Comparison of ENCODE assay signal across 9 mouse cellular contexts in the genomic region with DNA sequence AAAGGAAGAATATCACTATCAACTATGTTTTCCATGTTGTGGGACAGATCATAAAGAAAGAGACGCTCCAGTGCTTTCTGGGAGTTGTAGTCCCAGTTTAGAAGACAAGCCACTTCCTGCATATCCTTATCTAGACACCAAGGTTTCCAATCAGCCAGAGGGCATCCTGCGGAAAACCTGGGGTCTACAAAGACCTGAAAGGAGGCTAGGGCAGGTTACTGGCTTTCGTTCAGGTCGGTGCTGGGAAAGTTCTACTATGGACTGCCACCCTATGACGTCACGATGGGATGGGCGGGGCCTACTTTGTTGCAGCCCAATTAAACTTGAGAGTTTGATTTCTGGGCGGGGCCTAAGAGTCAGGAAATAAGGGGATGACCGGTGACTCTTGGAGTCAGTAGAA. TPM values are rescaled to one million over a fixed set of nuclear protein-coding genes. Genes with fewer than 3 reads are reported as not detected.
DNase-seq lines count a peak whose midpoint lies in the region; ATAC-seq and TF ChIP-seq lines count a peak whose summit lies in the region.
"Had no signal": no experiment of that assay in that cellular context is flagged by ENCODE, and none has a peak within 500 bp of the region (broad histone marks: within the 10 kb centered on the region; RNA-seq: fewer than 3 reads in every experiment).

Gene Izumo1, plus strand, starts transcription at position 369 of the 400 bp plus-strand sequence.

- H3K36me3 ChIP-seq in hindbrain, embryonic 11.5 days (ENCODE audit: control insufficient read depth, insufficient read depth, low read length) = no peaks in the 10 kb centered on the region
- H3K36me3 ChIP-seq in hindbrain, embryonic 13.5 days = no peaks in the 10 kb centered on the region
- H3K36me3 ChIP-seq in E14TG2a.4 (ENCODE audit: insufficient read depth, low read length) = no peaks in the 10 kb centered on the region
- no peaks in the 10 kb centered on the region for H3K36me3 ChIP-seq in liver, postnatal 0 days (replicated peaks; ENCODE audit: insufficient read depth, low read length)
- no peaks in the 10 kb centered on the region for H3K36me3 ChIP-seq in forebrain, embryonic 12.5 days (replicated peaks)

- H3K9ac ChIP-seq in hindbrain, embryonic 11.5 days (ENCODE audit: low read depth, low read length) = no peak within 1 kb of the TSS
- H3K9ac ChIP-seq in hindbrain, embryonic 13.5 days = no peak within 1 kb of the TSS
- no peak within 1 kb of the TSS for H3K9ac ChIP-seq in liver, postnatal 0 days (replicated peaks)
- H3K9ac ChIP-seq in forebrain, embryonic 12.5 days = no peak within 1 kb of the TSS

- no peak within 1 kb of the TSS for H3K4me3 ChIP-seq in hindbrain, embryonic 11.5 days (ENCODE audit: low read depth, low read length)
- H3K4me3 ChIP-seq in hindbrain, embryonic 13.5 days = no peak within 1 kb of the TSS
- H3K4me3 ChIP-seq in E14TG2a.4 (replicated peaks; ENCODE audit: low read length) = peak within 1 kb of the TSS; percentile 46
- H3K4me3 ChIP-seq in liver, postnatal 0 days (ENCODE audit: low read depth, low read length) = no peak within 1 kb of the TSS
- no peak within 1 kb of the TSS for H3K4me3 ChIP-seq in forebrain, embryonic 12.5 days (replicated peaks)

- TF ChIP-seq EP300 in liver, postnatal 0 days (IDR thresholded peaks at IDR 0.05; ENCODE audit: low read depth) = no peak

- H3K9me3 ChIP-seq in hindbrain, embryonic 11.5 days (ENCODE audit: control insufficient read depth, low read length) = no peaks in the 10 kb centered on the region
- no peaks in the 10 kb centered on the region for H3K9me3 ChIP-seq in hindbrain, embryonic 13.5 days
- no peaks in the 10 kb centered on the region for H3K9me3 ChIP-seq in E14TG2a.4 (ENCODE audit: low read length)
- H3K9me3 ChIP-seq in liver, postnatal 0 days (ENCODE audit: low read length) = no peaks in the 10 kb centered on the region
- no peaks in the 10 kb centered on the region for H3K9me3 ChIP-seq in forebrain, embryonic 12.5 days

- ATAC-seq in hindbrain, embryonic 11.5 days (ENCODE audit: low FRiP score) = no peak
- no peak for ATAC-seq in hindbrain, embryonic 13.5 days (ENCODE audit: low FRiP score)
- ATAC-seq in liver, postnatal 0 days = peak; percentile 29; the same call in 1 of the 2 replicates
- ATAC-seq in forebrain, embryonic 12.5 days (ENCODE audit: low FRiP score) = no peak

- peaks cover 12% of the 10 kb centered on the region for H3K27me3 ChIP-seq in hindbrain, embryonic 11.5 days (ENCODE audit: control insufficient read depth, insufficient read depth, low read length)
- peaks cover 47% of the 10 kb centered on the region for H3K27me3 ChIP-seq in hindbrain, embryonic 13.5 days
- peaks cover 77% of the 10 kb centered on the region for H3K27me3 ChIP-seq in E14TG2a.4 (ENCODE audit: insufficient read depth, low read length)
- H3K27me3 ChIP-seq in liver, postnatal 0 days (ENCODE audit: insufficient read depth, low read length) = peaks cover 19% of the 10 kb centered on the region
- H3K27me3 ChIP-seq in forebrain, embryonic 12.5 days = peaks cover 51% of the 10 kb centered on the region

- no peak for TF ChIP-seq CTCF in E14TG2a.4 (conservative IDR thresholded peaks at IDR 0.05; ENCODE audit: low read length)
- TF ChIP-seq CTCF in liver, postnatal 0 days (IDR thresholded peaks at IDR 0.05; ENCODE audit: low read depth) = no peak

- DNase-seq in hindbrain, embryonic 11.5 days (ENCODE audit: low spot score) = peak; percentile 33
- DNase-seq in embryo, embryonic 10.5 days (ENCODE audit: low spot score) = peak; percentile 65
- peak; percentile 61 for DNase-seq in liver, postnatal 0 days
- DNase-seq in left cerebral cortex, adult 18-20 months (ENCODE audit: low spot score in 2 of 2) = no peak
- DNase-seq in layer of hippocampus, postnatal 36 days = no peak

- 38% methylated on average over 9 of the region's 9 CpGs for WGBS in hindbrain, embryonic 11.5 days
- 32% methylated on average over 9 of the region's 9 CpGs for WGBS in hindbrain, embryonic 13.5 days
- 27% methylated on average over 9 of the region's 9 CpGs for WGBS in liver, postnatal 0 days (ENCODE audit: insufficient replicate concordance)
- 32% methylated on average over 9 of the region's 9 CpGs for WGBS in forebrain, embryonic 12.5 days

- H3K4me1 ChIP-seq in hindbrain, embryonic 11.5 days (replicated peaks; ENCODE audit: control insufficient read depth, insufficient read depth, low read length) = no peaks in the 10 kb centered on the region; the same call in 1 of the 2 replicates
- peaks cover 8% of the 10 kb centered on the region for H3K4me1 ChIP-seq in hindbrain, embryonic 13.5 days (replicated peaks)
- H3K4me1 ChIP-seq in E14TG2a.4 (replicated peaks; ENCODE audit: low read depth, low read length) = peaks cover 32% of the 10 kb centered on the region
- H3K4me1 ChIP-seq in liver, postnatal 0 days (ENCODE audit: insufficient read depth) = peaks cover 5% of the 10 kb centered on the region
- H3K4me1 ChIP-seq in forebrain, embryonic 12.5 days = peaks cover 4% of the 10 kb centered on the region; the same call in 1 of the 2 replicates

- H3K4me2 ChIP-seq in hindbrain, embryonic 11.5 days (replicated peaks; ENCODE audit: low read depth, low read length) = no peak within 1 kb of the TSS
- H3K4me2 ChIP-seq in hindbrain, embryonic 13.5 days = no peak within 1 kb of the TSS
- H3K4me2 ChIP-seq in liver, postnatal 0 days (ENCODE audit: low read depth, low read length) = peak within 1 kb of the TSS; percentile 32; the same call in 1 of the 2 replicates
- H3K4me2 ChIP-seq in forebrain, embryonic 12.5 days = no peak within 1 kb of the TSS

- no peak within 1 kb of the TSS for H3K27ac ChIP-seq in hindbrain, embryonic 11.5 days (ENCODE audit: low read depth, low read length)
- no peak within 1 kb of the TSS for H3K27ac ChIP-seq in hindbrain, embryonic 13.5 days
- no peak within 1 kb of the TSS for H3K27ac ChIP-seq in liver, postnatal 0 days (ENCODE audit: low read depth)
- H3K27ac ChIP-seq in forebrain, embryonic 12.5 days = no peak within 1 kb of the TSS

RNA-seq across cellular contexts. Expression of gene Izumo1, which starts in this region (rescaled TPM):
- polyA plus RNA-seq in hindbrain, embryonic 11.5 days (2014; fragmentation: Nextera tagmentation; extraction: Ambion mirVana) = 0.12 and 0.18 TPM in 2 replicates
- polyA plus RNA-seq in hindbrain, embryonic 13.5 days (2015; fragmentation: Nextera tagmentation; extraction: Ambion mirVana) = 0.18 TPM in 1 of 2 replicates, not detected in the other
- polyA plus RNA-seq in liver, postnatal 0 days (2015; fragmentation: Nextera tagmentation; extraction: Ambion mirVana) = 0.09 TPM in 1 of 2 replicates, not detected in the other
- under 1 TPM in 1 of 2 experiments, not detected in 1; 0.21 TPM for total RNA-seq in left cerebral cortex, adult 18-20 months (2021)
- total RNA-seq in layer of hippocampus, postnatal 36 days (2021) = not detected
- 0.13 TPM in 1 of 2 replicates, not detected in the other for polyA plus RNA-seq in forebrain, embryonic 12.5 days (2016; fragmentation: Nextera tagmentation; extraction: Ambion mirVana)
- total RNA-seq: layer of hippocampus, adult 18-20 months had no signal

Comparison
In these comparisons a context has a peak if more than half of its experiments do, and no peak if none do; other contexts are left out.
1. Peak in DNase-seq in hindbrain, embryonic 11.5 days; RNA of the gene not detected or under 1 TPM.
2. Peak in DNase-seq, ATAC-seq and H3K4me2 ChIP-seq in liver, postnatal 0 days; RNA of the gene not detected or under 1 TPM.